Mouse (Mus musculus) bone marrow, adult 2 months (tissue): ENCODE measurements around the gene Gm10718.
"Not testable (repeated sequence)": the region's sequence is repeated elsewhere in the genome, so short reads cannot be mapped to it uniquely, and the experiment has no call there.

ENCODE experiments used
- CTCF ChIP-seq: fragments of 200-500 bp; IDR thresholded peaks from 2 replicates; pipeline ENCODE4 v1.5.1; 2011; ENCODE audit warnings: low read length, control low read depth; ENCODE audit not compliant: control insufficient read depth, insufficient read depth
- POLR2A ChIP-seq: fragments of 200-500 bp; IDR thresholded peaks from 2 replicates; pipeline ENCODE4 v1.6.1; 2011; ENCODE audit warnings: low read depth, mild to moderate bottlenecking, control low read depth, low read length, borderline replicate concordance; ENCODE audit not compliant: control insufficient read depth

DNA sequence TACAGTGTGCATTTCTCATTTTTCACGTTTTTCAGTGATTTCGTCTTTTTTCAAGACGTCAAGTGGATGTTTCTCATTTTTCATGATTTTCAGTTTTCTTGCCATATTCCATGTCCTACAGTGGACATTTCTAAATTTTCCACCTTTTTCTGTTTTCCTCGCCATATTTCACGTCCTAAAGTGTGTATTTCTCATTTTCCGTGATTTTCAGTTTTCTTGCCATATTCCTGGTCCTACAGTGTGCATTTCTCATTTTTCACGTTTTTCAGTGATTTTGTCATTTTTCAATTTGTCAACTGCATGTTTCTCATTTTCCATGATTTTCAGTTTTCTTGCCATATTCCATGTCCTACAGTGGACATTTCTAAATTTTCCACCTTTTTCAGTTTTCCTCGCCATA lies 11.0 kb downstream of the Gm10718 start, which contains the start of gene Gm17535:
- not testable (repeated sequence) for TF ChIP-seq CTCF, POLR2A
